Mouse (Mus musculus) urinary bladder, adult 18-20 months (tissue): Measurements from ENCODE around the gene Acta2.

Experiments used
- DNase-seq, 2 experiments: peaks; one replicate each; pipeline ENCODE4 v3.0.0; 2022; ENCODE audit warnings: low spot score in 2 of 2, mixed read lengths in 2 of 2

The Acta2 gene

DNA sequence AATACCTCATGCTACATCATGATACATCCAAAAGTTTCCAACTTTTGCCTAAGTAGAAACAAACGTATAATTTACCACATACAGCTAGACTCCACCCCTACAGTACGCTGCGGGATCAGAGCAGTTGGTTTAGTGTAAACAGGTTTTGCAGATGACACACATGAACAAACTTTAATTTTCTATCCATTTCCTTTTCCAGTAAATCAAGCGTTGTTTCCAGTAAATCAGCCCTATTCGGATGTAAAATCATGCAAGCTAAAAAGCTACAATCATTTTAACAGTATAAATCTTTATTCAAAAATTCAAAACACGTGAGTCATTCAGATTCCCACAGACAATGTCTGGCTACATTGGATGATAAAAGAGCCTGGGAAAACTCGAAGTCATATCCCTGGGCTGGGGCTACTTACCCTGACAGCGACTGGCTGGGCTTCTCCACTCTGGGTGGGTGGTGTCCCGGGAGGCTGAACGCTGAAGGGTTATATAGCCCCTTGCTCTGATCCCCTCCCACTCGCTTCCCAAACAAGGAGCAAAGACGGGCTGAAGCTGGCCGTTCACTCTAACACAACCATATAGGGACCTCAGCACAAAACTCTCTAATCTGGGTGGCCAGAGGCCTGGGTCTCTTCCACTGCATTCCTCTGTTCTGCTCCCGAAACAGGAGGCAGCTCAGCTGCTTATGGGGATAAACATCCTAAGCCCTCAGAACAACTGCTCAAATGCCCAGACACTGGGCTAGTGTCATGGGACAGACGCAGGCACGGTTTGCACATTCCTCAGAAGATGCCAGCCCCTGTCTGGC lies at the start of gene Acta2:
TSS of gene Acta2 (minus strand) at position 711 of the 802 bp plus-strand sequence.
- DNase-seq, result no peak

DNA sequence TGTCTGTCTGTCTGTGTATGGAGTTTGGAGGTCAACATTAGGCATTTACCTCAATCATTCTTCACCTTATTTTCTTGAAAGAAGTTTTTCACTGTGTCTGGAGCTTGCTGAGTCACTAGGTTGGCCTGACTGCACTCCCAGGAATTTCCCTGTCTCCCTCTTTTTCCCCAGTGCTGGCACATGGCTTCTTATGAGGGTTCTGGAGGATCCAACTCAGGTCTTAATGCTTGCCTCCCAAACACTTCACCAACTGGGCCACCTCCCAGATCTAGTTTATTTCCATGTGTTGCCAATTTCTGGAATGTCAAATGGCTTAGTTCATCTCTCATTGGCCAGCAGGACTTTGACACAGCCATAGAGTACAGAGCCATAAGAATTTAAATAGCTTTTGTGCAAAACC lies 49.5 kb upstream of the Acta2 start:
- no peak for DNase-seq

DNA sequence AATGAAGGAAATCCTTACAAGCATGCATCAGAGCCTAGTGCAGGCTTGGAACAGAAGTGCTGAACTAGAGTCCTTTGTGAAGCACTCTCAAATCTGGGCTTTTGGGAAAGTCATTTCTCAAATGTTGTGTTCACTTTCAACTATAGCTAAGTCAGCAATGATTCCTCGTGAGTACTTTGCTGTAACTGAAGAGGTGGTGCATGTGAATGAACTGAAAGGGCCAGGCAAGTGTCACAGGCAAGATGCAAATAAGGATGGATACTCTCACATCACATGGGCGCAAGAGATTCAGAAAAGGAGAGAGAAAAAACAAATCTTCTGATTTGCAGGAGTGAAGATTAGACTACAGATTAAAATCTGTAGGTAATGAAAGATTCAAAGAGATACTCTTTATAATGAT lies 45.0 kb upstream of the Acta2 start:
- no peak for DNase-seq

DNA sequence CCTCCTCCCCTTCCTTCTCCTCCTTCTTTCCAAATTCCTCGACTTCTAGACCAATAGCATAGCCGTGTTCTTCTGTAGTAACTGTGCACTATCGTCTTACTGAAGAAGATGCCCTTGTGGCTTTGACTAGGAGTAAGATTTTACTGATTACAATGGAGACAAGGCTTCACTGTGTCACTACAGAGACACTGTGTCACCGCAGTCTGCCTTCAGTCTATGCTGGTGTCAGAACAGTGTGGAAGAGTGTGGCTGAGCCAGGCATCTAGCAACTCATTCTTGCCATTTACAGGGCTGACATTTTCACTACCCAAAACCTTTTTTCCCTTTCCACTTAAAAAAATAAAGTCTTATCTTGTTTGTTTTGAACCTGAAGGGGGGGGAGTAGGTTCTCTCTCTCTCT lies 43.8 kb upstream of the Acta2 start:
- DNase-seq, result no peak

DNA sequence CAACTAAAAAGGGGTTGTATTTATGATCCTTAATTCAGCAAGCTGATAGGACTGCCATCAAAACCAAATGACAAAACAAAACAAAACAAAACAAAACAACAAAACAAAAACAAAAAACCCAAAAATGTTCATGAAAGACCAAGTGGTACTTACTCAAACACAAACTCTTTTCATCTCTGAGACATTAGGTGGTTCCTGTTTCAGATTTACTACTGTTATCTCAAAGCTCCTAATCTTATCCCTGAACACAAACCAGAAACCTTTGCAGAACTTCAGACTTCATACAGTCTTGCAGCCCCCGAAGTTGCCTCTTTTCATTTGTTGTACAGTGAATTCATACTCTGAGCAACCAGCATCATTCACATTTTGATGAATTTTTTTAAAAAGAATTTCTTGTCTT lies 43.1 kb upstream of the Acta2 start:
- DNase-seq, result no peak

DNA sequence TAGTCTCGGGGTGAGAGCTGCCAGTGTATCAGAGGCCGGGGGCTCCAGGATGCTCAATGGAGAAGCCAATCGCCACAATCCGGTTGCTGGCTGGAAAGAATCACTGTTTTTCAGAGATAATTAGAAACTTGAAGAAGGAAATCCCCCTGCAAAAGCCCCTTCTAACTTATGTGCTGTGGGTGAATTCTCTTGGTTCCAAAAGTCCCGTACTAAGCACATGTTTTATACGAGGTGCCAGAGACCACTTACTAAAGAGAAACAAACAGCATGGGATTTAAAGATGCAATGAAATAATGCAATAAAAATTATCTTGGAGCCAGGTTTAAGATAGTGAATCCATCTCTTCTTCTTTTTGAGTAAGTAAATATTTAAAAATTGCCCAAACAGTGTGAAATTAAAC lies 40.1 kb upstream of the Acta2 start:
- no peak for DNase-seq

DNA sequence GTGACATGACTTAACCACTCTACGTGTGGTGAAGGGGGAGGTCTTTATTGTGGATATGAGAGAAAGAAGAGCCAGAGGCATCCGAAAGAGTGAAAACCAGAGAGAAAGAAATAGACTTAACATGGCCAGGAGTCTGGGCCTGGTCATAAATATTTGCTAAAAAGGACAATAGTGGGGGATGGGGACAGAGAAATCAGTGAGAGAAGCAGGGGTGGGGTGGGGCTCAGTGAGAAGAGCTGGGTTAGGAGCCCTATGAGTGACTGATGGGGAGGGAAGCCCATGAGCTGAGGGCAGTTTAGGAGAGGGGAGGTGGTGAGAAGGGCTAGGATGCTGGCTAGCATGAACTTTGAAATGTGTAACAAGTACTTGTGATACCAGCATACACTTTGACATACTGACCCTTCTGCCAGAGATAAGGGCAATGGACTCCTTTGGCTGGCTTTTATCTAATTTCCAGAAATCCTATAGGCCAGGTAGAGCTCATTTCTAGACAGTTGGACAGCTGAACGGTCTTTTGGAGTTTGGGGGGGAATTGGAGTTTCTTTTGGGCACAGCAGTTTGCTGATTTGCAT lies 38.1 kb upstream of the Acta2 start:
- DNase-seq, result no peak

DNA sequence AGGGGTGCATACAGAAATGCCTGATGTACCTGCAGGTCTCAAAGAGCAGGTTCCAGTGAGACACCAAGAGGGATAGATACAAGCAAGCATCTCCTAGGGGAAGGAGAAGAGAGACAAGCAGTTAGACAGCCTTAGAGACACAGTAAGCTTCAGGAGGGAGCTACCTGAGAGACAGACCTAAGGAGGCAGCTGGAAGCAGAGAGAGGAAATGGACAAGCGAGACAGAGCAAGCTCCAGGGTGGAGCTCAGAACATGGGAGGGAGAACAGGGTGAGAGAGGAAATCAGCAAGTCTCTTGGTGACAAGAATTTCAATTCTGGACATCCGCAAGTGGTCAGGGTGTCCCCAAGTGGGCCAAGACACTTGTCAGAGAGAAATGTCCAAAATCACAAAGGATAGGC lies 37.3 kb upstream of the Acta2 start:
- DNase-seq, result no peak

DNA sequence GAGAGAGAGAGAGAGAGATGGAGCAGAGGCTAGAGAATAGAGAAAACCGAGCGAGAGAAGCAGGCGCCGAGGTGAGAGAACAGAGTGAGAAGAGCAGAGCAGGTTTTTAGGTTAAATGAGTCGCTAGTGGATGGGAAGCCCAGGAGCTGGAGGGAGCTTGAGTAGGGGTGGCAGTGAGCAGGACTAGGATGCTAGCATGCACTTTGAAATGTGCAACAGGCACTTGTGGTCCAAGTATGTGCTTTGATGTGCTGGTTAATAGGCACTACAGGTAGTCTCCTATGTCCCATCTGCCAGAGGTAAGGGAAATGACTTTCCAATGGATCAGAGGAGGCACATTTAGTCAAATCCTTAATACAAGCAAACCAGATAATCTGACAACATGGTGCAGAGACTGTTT lies 36.6 kb upstream of the Acta2 start:
- DNase-seq, result no peak

DNA sequence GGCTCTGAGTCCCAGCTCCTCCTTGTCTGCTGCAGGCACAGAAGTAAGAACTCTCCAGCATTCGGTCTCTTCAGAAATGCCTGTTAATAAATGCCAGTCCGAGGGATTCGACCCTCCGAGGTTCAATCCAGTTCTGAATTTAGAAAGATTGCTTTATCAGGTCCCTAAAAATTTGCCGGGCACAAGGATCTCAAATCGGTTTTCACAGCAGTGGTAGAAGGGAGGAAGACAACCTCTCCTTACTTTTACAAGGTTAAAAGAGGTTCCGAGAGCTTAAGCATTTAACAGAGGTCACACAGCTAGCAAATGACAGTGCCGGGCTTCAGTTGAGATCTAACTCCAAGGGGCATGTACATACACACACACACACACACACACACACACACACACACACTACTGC lies 36.0 kb upstream of the Acta2 start:
- DNase-seq, result no peak

DNA sequence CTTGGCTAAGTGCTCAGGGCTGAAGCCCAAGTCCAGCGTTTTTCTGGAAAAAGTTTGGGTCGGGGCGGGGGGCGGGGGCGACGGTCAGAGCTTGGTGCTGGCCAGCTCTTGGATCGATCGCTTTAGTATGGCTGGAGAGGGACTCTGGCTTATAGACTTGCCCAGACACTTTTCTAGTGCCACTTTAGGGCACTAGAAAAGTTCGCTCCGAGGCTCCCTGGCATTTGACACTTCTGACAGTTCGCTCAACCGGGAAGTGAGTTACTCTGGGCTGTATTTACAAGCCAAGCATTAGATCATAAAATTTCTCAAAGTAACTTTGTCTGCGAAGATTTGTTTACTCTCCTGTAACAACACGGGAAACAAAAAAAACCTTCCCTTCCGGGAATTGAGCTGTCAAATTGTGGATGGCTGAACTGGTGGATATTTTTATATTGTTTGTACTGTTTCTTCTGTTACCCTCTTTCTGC lies 35.5 kb upstream of the Acta2 start:
- DNase-seq, result no peak

DNA sequence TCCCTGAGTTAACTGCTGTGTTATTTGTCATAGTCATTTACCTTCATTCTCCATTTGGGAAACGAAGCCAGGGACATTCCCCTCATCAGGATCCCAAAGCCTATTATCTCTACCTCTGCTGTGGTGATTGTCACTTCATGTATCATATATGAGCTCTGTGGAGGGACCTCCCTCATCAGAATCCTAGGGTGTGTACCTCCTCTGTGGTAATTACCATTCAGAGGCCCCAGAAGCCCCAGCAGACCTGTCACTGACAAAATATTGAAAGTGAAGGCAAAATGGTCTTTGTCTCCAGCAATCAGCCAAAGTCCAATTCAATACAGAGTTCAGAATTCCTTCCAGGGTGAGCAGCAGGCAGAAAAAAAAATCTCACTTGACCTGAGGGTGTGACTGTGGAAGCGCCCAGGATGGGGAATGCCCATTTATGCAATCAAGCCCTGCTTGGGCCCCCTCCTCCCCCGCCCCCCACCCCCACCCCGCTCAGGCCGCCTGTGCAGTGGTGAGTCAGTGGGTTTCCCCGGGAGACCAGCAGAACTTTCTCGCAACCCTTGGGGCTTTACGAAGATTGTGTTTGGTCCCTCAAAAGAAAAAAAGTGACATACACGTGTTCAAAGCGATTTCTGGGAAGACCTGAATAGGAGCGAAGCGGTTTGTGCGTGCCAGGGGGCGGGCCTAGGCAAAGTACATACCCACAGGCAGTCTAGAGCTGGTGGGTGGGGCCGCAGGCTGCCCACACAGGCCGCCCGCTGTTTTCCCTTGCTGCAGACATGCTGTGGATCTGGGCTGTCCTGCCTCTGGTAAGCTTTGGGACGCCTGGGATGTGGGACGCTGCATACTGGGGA lies 34.8 kb upstream of the Acta2 start, which contains the start of gene Fas:
TSS of gene Fas (plus strand) at position 719 of the 842 bp plus-strand sequence.
- DNase-seq, result peak; percentile 61 to 81

DNA sequence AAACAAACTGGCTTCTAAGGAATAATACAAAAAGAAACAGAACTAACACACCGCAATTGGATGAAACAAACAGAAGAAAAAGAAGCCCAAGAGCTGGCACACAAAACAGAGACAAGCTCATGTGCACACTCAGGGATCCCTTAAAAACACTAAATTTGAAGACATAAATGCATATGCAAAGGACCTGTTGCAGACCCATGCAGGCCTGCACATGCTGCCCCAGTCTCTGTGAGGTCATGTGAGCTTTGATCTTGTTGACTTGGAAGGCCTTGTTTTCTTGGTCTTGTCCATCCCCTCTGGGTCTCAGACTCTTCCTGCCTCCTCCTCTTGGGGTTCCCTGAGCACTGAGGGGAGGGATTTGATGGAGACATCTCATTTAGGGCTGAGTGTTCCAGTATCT lies 33.3 kb upstream of the Acta2 start:
- no peak for DNase-seq

DNA sequence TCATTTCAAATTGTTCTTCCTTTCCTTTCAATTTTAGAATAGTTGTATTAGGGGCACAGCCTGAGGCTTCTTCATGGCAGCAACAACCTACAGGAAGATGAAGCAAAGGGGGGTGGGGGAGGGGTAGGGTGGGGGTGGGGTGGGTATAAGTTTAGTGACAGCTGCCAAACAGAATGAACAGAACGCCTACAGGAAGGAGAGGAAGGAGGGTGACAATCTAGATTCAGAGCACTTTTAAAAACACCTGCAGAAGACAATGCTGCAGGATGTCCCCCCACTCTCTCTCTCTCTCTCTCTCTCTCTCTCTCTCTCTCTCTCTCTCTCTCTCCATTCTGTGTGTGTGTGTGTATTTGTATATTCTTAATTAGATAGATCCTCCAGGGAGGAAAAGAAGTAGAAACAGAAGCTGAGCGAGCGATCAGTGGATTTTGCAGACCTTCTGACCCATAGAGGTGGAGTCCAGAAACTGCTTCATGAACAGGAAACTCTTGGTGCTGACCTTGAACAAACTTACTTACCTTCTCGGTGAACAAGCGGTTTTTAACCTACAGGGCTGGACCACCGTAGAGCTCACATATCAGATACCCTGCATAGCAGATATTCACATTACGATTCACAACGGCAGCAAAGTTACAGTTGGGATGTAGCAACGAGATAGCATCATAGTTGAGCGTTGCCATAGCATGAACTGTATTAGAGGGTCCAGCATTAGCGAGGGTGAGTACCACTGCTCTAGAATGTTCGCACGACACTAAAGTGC lies 32.4 kb upstream of the Acta2 start:
- no peak for DNase-seq

DNA sequence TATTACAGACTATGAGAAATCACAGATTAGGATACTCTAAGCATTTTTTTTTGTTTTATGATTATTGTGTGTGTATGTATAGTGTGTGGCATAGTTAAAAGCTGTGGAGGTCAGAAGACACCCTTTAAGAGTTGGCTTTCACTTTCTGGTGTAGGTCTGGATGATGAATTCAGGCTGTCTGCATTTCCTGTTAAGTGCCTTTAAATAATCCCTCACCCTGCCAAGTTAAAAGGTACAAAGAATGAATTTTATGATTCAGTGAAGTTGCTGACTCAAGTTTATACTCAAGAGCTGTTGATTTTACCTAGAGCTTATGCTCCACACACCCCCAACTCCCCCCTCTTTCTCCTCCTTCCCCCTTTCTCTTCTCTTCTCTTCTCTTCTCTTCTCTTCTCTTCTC lies 31.8 kb upstream of the Acta2 start:
- DNase-seq, result no peak

DNA sequence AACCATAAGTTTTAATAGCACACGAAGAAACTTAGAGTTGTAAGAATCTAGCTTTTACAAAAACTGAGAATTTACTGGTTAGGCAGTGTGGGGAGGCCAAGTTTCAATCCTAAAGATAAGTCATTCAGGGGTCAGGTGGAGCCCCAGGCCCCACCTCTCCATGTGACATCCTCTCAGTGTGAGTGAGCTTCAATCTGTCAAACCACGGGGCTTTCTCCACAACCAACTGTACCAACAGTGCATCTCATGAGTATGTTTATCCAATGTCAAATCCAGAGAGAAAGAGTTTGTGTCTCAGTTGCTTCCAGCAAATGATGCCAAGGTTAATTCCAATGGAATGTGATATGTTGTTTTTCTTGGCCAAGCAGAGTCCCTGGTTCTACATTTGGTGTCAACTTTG lies 29.4 kb upstream of the Acta2 start:
- DNase-seq, result no peak

DNA sequence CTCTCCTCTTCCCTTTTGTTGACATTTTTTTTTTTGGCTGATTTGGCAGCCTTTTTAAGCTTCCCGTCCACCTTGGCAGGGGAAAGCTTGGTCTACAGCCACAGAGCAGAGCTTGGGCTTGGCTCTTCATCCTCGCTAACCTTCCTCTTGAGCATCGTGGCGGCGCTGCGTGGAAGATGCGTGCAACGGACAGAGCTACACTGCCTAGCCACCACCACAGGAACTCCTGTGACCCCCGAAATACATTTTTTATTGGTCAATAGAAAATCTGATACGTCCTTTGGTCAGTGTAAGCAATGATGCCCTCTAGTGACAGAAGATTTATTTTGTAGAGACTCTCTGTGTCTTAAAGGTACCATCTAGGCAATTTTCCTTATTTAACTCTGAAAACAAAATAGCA lies 29.0 kb upstream of the Acta2 start:
- no peak for DNase-seq

DNA sequence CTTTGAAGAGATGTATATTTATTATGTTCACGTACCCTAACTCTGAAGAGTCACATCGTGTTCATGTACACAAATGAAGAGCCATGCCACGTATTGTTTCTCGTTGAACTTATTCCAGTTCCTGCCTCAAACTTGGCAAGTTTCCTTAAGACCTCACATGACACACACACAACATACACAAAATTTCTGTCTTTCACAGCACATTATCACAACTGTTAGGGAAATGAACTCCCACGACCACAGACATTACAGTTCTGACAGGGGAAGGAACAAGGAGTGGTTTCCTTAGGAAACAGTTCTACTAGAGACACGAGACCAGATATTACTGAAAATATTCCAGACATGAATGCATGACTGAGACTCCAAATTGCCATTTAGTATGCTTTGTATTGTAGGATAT lies 28.2 kb upstream of the Acta2 start:
- no peak for DNase-seq

DNA sequence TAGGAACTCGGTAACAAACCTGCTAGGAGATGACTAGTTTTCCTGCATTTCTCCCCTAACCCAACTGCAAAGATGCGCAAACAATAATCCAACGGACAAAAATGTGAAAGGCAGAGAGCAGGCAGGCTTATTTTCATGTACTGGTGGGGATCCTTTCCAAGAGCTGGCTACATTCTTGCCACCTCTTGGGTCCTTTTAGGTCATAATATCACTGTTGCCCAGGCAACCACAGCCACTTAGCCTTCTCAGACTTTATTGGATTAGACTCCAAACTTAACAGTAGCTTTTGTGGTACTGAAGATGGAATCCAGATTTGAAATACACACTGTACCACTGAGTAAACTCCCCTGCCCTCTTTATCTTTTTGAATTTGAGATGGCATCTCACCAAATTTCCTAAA lies 22.7 kb upstream of the Acta2 start:
- no peak for DNase-seq

DNA sequence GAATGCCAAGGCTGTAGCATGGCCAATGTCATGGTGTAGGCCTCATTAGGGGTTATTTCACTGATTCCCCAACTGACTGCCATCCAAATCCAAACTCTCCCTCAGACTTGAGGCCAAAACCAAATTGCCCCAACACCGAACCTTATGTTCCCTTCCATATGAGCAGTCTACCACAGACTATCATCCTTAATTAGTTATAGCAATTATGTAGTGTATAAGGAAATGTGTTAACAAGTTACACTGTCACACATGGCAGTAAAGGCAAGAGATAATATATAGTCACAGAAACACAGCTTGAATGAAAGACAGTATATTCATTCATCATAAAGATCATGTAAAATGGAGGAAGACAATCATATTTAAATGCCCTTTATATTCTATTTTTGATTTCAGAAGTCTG lies 17.7 kb upstream of the Acta2 start:
- DNase-seq, result no peak

DNA sequence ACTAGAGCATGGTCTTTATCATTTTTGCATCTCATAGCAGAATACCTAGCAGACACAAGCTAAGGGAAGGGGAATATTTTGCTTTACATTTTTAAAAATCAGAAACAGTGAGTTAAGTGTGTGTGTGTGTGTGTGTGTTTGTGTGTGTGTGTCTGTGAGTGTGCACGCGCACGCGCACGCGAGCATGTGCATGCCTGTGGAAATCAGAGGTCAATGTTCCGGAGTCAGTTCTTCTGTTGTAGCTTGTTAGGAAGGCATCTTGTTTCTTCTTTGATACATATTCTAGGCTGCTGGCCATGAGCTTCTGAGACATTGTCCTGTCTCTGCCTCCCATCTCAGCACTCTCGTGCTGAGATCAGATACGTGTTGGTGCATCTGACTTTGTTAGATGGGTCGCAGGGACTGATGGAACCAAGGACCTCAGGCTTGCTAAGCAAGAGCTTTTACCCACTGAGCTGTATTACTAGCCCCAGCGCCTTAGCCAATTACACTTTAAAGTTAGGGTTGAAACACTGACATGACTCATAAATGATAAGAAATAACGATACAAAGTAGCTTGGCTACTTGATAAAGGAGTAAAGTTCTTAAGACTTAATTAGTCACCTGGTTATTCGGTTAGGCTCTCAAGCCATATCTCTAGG lies 15.6 kb upstream of the Acta2 start:
- DNase-seq, result no peak
